Mouse (Mus musculus): Measurements from ENCODE around the gene Tspan9.

DNA sequence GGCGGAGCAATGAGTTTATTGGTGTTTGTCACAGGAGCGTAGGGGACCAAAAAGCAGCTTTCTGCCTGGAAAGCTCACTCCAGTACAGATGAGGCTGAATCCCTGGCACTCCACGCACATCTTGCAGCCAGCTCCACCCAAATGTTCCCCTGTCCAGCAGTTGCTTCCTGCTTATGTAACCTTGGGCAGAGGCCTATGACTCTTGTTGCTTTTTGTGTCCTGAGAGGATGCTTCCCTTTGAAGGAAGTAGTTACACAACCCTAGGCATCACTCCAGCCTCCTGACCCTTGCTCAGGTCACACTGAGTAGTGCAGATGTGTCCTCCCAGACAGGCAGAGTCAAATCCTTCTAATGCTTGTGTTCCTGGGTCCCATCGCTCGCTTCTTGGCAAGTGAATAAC, 209.6 kb downstream of the Tspan9 start:
- no peak for TF ChIP-seq CTCF (IDR thresholded peaks at IDR 0.05; ENCODE audit: low read depth)
- no peak for TF ChIP-seq EP300 (optimal IDR thresholded peaks at IDR 0.05)
